Mouse (Mus musculus) C2C12 (cell line): ENCODE data around the gene Fads3.

ENCODE experiments used
- CTCF ChIP-seq: IDR thresholded peaks from one replicate; pipeline ENCODE4 v1.5.1; 2011; ENCODE audit not compliant: control insufficient read depth, insufficient read depth, insufficient read length
- USF1 ChIP-seq: IDR thresholded peaks from one replicate; pipeline ENCODE4 v1.6.1; 2011; ENCODE audit warnings: low read depth, mild to moderate bottlenecking, control low read depth, moderate library complexity

DNA sequence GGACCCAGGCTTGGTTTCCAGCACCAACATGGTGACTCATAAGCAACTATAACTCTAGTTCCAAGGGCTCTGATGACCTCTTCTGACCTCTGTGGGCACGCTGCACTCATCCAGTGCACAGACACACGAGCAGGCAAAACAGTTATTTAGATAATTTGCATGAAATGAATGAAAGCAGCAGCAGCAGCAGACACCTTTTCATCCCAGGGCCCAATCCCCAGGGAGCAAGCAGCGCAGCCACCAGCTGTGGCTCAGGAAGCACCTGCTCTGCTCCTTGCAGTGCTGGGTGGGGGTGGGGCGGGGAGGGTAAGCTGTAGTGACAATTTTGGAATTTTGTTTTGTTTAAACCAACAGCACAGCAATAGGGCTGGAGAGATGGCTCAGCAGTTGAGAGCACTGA lies 30.5 kb downstream of the Fads3 start:
- no peak for TF ChIP-seq CTCF
- no peak for TF ChIP-seq USF1
